Mouse (Mus musculus): Measurements from ENCODE around the gene Banp. TPM values are rescaled to one million over a fixed set of nuclear protein-coding genes. Genes with fewer than 3 reads are reported as not detected.
A peak's percentile ranks its signal among the peaks of the same experiment; 100 is the strongest.

Banp gene
- polyA plus RNA-seq, 1 experiment, result 114 TPM

DNA sequence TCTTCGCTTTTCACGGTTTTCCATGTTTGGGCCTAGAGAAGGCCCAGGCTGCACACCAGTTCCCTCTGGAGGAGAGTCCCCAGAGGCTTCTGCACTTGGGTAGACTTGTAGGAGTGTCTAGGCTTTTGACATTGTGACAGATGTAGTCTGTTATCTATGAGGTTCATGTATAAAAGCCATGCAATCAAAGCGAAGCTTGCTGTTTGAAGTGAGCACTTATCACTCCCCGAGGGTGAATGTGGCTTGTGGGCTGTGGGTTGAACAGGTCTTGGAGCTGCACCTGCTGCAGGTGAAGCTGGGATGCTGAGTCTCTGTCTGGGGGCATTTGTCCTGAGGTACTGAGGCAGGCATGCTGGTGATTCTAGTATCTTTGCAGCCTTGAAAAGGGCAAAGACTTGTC is 19.0 kb downstream of the Banp start:
- DNase-seq (ENCODE audit: low read depth), result peak; percentile 10
- TF ChIP-seq POLR2A (IDR thresholded peaks at IDR 0.05; ENCODE audit: borderline replicate concordance, extremely low read depth, insufficient read depth, insufficient read length, poor library complexity, severe bottlenecking) (no peak), CTCF (IDR thresholded peaks at IDR 0.05; ENCODE audit: borderline replicate concordance, extremely low read depth, insufficient read depth, insufficient read length) (no peak)

DNA sequence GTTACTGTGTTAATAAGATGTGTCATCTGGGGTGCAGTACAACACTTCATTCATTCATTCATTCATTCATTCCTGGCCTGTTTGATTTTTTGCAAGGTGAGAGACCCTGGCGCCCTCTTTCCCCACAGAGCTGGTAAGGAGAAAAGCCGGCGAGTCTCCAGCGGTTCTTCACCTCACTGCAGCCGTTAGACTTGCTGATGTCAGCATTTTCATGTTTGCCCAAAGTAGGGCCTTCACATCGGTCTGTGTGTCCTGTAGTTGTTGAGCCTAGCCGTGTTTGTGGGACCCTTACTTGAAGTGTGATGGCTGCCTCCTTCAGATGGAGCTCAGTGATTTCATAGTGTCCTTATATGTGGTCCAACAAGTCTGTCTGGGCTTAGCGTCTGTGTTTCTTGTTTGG is 20.7 kb downstream of the Banp start:
- DNase-seq (ENCODE audit: low read depth), result no peak
- TF ChIP-seq POLR2A (IDR thresholded peaks at IDR 0.05; ENCODE audit: borderline replicate concordance, extremely low read depth, insufficient read depth, insufficient read length, poor library complexity, severe bottlenecking), result no peak
- TF ChIP-seq CTCF (IDR thresholded peaks at IDR 0.05; ENCODE audit: borderline replicate concordance, extremely low read depth, insufficient read depth, insufficient read length), result no peak

DNA sequence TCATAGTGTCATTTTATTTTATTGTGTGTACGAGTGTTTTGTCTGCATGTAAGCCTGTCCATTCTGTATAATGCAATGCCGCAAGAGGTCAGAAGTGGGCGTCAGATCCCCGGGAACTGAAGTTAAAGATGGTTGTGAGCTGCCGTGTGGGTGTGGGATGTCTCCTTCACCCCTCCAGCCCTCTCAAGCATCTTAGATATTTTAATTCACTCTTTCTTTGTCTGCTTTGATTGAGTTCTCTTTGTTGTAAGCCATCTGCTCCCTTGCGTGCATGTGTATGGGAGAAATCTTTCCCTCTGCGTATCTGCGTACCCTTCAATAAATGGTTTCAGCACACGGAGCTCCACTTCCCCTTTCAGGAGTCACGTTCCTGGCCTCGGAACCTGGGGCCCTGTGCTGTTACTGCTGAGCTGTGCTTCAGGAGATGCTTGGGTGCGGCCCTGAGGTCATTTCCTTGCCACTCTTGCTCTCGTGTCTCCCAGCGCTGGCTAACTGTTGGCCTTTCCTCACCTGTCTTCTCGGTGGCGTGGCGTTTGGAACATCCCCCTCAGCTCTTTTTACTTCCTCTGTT is 22.0 kb downstream of the Banp start:
- peak; percentile 48 for DNase-seq (ENCODE audit: low read depth)
- TF ChIP-seq POLR2A (IDR thresholded peaks at IDR 0.05; ENCODE audit: borderline replicate concordance, extremely low read depth, insufficient read depth, insufficient read length, poor library complexity, severe bottlenecking), result no peak
- peak; percentile 11; the same call in 1 of the 2 replicates for TF ChIP-seq CTCF (IDR thresholded peaks at IDR 0.05; ENCODE audit: borderline replicate concordance, extremely low read depth, insufficient read depth, insufficient read length)

DNA sequence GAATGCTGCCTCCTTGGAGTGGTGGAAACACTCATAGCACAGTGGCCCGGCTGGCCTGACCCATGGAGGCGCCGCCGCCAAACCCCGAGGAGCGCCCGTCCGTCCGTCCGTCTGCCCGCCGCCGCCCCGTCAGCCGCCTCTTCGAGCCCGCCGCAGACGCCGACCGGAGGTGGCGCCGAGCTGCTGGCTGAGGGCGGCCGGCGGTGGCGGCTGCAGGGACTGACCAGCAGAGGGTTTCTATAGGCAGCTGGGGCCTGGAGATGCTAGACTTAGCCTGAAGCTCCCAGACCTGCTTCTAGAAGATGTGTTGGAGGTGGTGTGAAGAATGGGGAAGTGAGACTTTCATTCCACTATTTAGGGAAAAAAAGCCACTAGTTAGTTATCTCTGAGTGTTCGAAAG is 24.4 kb downstream of the Banp start:
- DNase-seq (ENCODE audit: low read depth), result no peak
- TF ChIP-seq POLR2A (IDR thresholded peaks at IDR 0.05; ENCODE audit: borderline replicate concordance, extremely low read depth, insufficient read depth, insufficient read length, poor library complexity, severe bottlenecking) (no peak), CTCF (IDR thresholded peaks at IDR 0.05; ENCODE audit: borderline replicate concordance, extremely low read depth, insufficient read depth, insufficient read length) (no peak)

DNA sequence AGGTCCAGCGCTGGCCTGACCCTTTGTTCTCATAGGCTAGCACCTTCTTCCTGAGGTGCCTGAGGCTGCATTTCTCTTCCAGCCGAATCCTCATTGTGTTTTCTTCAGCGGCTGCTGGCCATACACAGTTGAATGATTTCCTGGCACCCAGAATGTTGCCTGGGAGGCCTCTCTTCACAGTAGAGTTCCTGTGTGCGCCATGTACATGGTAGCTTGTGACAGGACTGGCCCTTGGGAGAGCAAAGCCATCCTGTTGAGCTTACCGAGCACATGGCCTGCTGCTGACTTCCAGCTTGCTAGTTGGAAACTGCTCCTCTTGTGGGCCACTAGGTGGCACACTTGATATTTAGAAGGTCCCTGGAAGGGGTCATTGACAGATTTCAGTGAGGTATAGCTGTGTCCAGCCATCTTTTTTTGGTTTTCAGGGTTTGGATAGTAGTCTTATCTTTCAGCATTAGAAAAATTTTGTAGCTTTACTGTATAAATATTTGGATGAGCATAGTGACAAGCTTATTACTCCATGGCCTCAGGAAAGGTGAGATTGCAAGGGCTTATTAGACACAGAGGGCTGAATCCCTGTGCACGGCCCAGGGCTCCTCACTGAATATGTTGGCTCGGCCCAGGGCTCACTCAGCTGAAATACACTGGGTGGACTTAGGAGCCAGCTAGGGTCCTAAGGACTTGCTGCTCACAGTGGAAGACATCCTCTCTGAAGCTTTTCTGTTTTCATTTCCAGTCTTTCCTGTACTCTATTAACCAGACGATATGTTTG is 28.5 kb downstream of the Banp start:
- peak; percentile 79; the same call in 1 of the 2 replicates for TF ChIP-seq CTCF (IDR thresholded peaks at IDR 0.05; ENCODE audit: borderline replicate concordance, extremely low read depth, insufficient read depth, insufficient read length)
- TF ChIP-seq POLR2A (IDR thresholded peaks at IDR 0.05; ENCODE audit: borderline replicate concordance, extremely low read depth, insufficient read depth, insufficient read length, poor library complexity, severe bottlenecking), result no peak
- peak; percentile 81 for DNase-seq (ENCODE audit: low read depth)

DNA sequence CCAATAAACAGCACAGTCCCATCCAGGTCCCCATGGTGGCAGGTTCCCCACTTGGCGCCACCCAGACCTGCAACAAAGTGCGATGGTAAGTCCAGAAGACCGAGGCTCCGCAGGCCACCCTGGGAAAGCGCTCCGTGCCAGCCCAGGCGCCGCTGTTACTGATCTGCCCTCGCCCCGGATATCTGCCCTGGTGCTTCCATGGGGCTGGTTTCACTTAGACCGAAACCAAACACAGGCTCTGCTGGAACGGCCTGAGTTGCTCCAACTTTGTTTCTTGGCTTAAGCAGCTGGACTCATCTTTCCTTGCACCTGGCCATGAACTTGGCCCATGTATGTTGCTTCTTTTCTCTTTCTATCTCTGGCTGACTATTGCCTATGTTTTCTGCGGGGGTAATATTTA is 29.1 kb downstream of the Banp start:
- TF ChIP-seq POLR2A (IDR thresholded peaks at IDR 0.05; ENCODE audit: borderline replicate concordance, extremely low read depth, insufficient read depth, insufficient read length, poor library complexity, severe bottlenecking) (no peak), CTCF (IDR thresholded peaks at IDR 0.05; ENCODE audit: borderline replicate concordance, extremely low read depth, insufficient read depth, insufficient read length) (no peak)
- no peak for DNase-seq (ENCODE audit: low read depth)

DNA sequence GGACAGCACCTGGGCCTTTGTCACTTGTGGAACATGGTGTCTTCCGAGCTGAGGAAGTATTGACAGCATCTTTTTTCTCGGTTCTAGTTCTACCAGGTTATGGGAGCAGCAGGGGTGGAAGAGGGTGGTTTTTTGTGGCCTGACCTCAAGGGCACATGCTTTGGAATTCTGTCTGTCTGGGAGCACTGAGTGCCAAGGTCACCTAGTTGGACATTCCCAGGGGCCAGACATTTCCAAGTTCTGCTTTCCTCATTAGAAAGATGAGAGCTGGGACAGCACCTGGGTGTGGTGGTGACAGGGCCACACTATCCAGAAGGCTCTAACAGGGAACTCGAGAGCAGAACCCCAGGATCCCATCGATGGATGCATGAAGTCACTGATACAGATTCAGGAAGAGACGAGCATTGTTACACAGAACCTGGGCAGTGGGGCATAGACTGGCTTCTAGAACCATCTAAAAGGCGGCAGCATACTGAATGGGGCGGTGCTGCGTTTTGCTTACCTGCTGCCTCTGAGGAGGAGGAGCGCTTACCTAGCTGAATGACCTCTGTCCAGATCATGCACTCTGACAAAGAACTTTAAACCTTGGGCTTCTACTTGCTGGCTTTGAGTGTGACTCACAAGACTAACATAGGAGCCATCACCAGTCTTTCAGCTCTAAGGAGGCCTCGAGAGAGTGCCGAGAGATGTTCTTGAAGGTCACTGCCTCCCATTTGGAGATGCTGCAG is 31.4 kb downstream of the Banp start:
- TF ChIP-seq CTCF (IDR thresholded peaks at IDR 0.05; ENCODE audit: borderline replicate concordance, extremely low read depth, insufficient read depth, insufficient read length) (no peak), POLR2A (IDR thresholded peaks at IDR 0.05; ENCODE audit: borderline replicate concordance, extremely low read depth, insufficient read depth, insufficient read length, poor library complexity, severe bottlenecking) (no peak)
- DNase-seq (ENCODE audit: low read depth), result no peak

DNA sequence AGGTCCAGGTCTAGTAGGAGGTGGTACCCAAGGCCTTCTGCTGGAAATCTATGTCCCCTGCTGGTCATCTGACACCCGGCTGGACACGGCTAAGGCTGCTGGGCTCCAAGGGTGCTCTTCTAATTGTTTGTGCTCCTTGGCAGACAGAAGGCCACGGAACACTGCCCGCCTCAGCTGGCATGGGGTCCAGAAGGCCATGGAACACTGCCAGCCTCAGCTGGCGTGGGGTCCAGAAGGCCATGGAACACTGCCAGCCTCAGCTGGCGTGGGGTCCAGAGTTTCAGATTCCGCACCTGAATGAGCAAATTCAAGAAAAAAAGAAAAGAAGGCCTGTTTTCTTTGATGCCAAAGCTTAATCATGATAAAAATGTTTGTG is 32.0 kb downstream of the Banp start:
- TF ChIP-seq CTCF (IDR thresholded peaks at IDR 0.05; ENCODE audit: borderline replicate concordance, extremely low read depth, insufficient read depth, insufficient read length) (no peak), POLR2A (IDR thresholded peaks at IDR 0.05; ENCODE audit: borderline replicate concordance, extremely low read depth, insufficient read depth, insufficient read length, poor library complexity, severe bottlenecking) (no peak)
- DNase-seq (ENCODE audit: low read depth), result no peak

DNA sequence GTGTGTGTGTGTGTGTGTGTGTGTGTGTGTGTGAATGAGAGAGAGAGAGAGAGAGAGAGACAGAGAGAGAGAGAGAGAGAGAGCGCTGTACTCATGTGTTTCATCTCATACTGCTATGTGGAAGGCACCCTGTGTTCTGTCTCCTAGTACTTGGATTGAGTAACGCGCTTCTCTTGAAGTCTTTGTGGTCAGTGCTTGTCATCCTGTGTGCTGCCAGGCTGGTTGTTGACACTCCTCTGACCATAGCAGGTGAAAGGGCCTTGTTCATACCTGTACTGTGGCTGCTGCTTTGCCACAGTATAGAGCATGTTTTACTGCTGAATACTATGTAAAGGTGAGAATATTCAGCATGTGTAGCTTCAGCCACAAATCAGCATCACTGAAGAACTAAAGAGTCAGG is 36.1 kb downstream of the Banp start:
- TF ChIP-seq CTCF (IDR thresholded peaks at IDR 0.05; ENCODE audit: borderline replicate concordance, extremely low read depth, insufficient read depth, insufficient read length) (no peak), POLR2A (IDR thresholded peaks at IDR 0.05; ENCODE audit: borderline replicate concordance, extremely low read depth, insufficient read depth, insufficient read length, poor library complexity, severe bottlenecking) (no peak)
- DNase-seq (ENCODE audit: low read depth), result no peak

DNA sequence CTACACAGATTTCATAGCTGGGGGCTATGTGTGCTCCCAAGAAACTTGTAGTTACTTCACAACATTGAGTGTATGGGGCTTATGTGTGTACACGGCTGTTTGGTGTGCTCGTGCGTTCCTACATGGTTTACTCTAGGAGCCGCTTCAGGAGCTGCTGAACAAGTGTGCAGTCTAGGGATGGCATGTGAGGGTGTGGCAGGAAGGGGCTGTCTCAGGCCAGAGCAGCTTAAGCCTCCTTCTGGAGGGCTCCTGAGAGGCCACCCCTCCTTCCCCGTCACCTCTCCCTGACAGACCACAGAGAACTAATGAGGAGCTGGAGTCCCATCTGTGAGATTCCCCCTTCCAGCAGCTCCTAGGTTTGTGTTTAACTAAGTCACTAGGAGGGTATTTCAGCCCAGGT is 38.3 kb downstream of the Banp start:
- DNase-seq (ENCODE audit: low read depth), result no peak

DNA sequence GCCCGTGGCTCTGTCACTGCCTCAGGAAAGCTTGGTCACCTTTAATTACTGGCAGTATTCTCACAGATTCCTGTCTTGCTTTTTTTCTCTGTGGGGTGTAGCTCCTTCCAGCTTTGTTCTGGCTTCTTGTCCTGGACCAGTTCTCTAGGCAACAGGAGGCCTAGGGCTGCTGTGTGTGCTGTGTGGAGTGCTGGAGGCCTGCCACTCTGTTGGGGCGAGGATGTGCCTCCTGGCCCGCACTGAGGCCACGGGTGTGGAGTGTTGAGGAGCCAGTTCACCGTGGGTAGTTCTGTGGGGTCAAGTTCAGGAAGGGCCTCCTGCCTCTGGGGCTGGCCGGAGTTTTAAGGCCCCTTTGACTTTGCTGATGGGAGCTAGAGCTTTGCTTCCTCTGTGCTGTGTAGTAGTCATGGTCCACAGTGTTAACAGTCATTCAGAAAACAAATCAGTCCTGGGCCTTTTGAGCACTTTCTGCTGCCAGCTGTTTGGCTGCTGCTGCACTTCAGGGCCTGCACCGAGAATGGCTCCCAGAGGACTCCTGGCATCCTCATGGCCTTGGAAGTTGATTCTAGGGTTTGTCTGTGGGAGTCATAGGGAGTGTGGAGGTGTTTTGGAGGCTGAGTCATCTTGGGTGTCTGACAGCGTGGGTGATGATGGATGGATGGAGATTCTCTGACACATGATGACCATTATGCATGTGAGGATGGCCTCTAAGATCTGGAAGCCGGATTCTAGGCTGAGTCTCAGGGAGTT is 41.1 kb downstream of the Banp start:
- DNase-seq (ENCODE audit: low read depth), result no peak
- TF ChIP-seq CTCF (IDR thresholded peaks at IDR 0.05; ENCODE audit: borderline replicate concordance, extremely low read depth, insufficient read depth, insufficient read length) (no peak), POLR2A (IDR thresholded peaks at IDR 0.05; ENCODE audit: borderline replicate concordance, extremely low read depth, insufficient read depth, insufficient read length, poor library complexity, severe bottlenecking) (no peak)

More for the DNA sequence above, 38.3 kb downstream of the Banp start:
- no peak for TF ChIP-seq CTCF (IDR thresholded peaks at IDR 0.05; ENCODE audit: borderline replicate concordance, extremely low read depth, insufficient read depth, insufficient read length)
- no peak for TF ChIP-seq POLR2A (IDR thresholded peaks at IDR 0.05; ENCODE audit: borderline replicate concordance, extremely low read depth, insufficient read depth, insufficient read length, poor library complexity, severe bottlenecking)

Data from brain, embryonic 14.5 days (tissue).